Mouse (Mus musculus) urinary bladder, postnatal 4 days (tissue): ENCODE measurements around the gene Jmy.

Source experiments
- DNase-seq, 2 experiments: peaks; one replicate each; pipeline ENCODE4 v3.0.0; 2021 to 2022; ENCODE audit warnings: low spot score in 2 of 2

Gene Jmy

GRCm38 (mm10) chr13:93458616-93459015 is 41.0 kb downstream of the Jmy start:
- DNase-seq, result no peak

DNA sequence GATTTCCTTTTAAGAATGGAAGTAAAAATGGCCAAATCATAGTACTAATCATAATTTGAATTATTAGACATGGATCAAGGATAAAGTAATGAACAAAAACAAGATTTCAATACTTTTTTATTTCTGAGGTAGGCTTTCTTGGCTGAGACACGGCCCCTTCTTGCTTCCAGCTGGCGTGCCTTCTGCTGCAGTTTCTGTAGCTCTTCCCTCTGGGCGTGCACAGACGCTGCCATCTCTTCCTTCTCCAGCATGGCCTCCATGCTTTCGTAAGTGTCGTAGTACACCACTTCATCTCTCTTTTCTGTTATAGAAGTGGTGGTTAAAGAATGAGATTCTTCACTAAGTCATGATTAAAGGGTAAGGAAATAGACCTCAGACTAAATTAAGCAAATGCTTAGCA is 46.3 kb downstream of the Jmy start:
- DNase-seq, result no peak

DNA sequence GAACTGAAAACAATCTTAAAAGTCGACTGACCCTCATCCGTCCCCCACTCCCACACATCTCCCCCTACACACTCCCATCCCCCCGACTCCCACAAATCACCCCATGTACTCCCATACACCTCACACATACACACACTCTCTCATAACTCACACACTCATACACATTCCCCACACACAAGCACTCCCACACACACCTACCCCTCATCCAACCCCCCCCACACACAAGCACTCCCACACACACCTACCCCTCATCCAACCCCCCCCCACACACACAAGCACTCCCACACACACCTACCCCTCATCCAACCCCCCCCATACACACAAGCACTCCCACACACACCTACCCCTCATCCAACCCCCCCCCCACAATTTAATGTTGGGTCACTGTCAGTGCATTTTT is 59.4 kb downstream of the Jmy start:
- no peak for DNase-seq

DNA sequence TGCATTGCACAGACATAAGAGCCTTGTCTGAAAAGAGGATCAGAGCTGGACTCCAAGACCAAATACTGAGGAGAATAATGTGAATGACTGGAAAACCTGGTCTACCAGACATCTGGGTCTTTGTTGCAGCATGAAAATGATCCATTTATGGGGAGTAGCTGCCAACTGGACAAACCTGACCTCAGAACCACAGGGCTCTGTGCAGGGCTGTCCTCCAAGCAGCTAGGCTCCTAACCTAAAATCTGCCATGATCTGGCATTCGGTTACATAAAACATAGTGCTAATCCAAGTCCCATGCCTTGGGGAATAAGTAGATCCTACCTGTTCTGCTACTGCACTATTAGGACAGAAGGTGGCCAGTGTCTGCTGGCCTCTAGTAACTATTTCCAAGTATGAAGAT is 70.4 kb downstream of the Jmy start:
- no peak for DNase-seq

- DNase-seq, result no peak
Observed at GRCm38 (mm10) chr13:93427920-93428876, 71.4 kb downstream of the Jmy start.

- DNase-seq, result no peak
Observed at GRCm38 (mm10) chr13:93423224-93423623, 76.4 kb downstream of the Jmy start.

GRCm38 (mm10) chr13:93419779-93420178 is 79.8 kb downstream of the Jmy start:
- no peak for DNase-seq

- no peak for DNase-seq
Observed at GRCm38 (mm10) chr13:93418292-93418691, 81.3 kb downstream of the Jmy start.

DNA sequence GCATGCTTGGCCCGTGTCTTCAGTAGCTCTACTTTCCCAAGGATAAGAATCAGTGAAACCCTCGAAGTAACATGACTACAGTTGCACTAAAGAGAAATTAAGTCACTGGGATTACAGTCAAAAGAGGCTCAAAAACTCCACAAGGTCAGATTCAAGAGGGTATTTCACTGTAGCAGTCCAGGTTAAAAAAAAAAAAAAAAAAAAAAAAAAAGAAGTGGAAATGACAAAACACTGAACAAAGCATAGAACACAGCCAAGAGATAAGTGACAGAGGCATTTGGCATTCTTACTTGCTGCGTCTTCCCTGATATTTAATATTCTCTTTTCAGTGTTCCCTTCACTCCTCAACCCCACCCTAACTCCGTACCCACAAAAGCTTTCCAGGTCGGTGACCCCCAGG is 84.6 kb downstream of the Jmy start:
- no peak for DNase-seq

DNA sequence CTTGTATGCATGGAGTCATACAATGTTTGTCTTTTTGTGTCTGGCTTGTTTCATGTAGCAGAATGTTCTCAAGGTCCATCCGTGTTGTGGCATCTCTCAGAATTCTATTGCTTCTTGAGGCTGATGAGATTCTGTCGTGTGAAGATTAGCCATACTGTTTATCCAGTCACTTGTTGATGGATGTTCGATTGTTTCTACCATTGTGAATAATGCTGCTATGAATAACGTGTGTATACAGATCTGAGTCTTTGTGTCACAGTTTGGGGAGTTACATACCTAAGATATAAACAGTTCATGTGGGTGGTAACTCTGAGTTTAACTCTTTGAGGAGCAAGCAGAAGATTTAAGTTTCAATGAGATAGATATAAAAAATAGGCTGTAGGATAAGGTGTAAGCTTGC is 89.3 kb downstream of the Jmy start:
- DNase-seq, result no peak

- DNase-seq, result no peak
Observed at GRCm38 (mm10) chr13:93406855-93407254, 92.8 kb downstream of the Jmy start.

- DNase-seq, result no peak
Observed at GRCm38 (mm10) chr13:93401947-93402346, 97.7 kb downstream of the Jmy start.

DNA sequence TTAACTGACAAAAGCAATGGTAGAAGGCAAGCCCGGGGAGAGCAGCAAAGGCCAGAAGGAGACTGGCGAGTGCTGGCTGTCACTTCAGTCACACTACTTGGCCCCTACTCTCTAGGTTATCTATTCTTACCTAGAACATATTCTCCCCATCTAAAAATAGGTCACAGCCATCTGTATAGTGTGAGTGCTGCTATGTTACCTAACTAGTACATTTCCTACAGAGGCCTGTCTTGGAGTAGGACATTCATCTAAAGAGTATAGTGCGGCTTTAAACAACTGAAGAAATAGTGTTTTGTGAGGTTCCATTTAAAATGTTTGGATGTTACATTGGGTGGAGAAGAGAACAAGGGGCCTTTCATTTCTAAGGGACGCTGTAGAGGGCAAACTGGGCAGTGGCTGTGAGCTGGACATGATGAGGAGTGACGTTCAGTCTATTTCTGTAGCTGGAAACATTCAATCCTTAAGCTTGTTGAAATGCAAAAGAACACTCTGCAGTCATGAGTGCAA is 99.8 kb downstream of the Jmy start:
- DNase-seq, result no peak

GRCm38 (mm10) chr13:93389242-93389625 is 110.4 kb downstream of the Jmy start:
- DNase-seq, result no peak

GRCm38 (mm10) chr13:93388594-93389241 is 110.9 kb downstream of the Jmy start:
- DNase-seq, result no peak

DNA sequence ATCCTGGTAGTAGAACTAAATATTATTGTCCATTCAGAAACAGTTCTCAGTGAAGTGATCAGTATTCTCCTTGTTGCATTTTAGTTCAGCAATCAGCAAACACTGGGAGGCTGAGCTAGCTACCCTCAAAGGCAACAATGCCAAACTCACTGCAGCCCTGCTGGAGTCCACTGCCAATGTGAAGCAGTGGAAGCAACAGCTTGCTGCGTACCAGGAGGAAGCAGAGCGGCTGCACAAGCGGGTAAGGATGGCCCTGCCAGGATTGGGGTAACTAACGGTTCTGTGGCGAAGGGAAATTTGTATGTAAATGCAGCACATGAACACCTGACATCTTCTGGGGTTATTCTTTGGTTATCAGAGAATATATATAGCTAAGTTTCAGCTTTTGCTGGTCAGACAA is 112.2 kb downstream of the Jmy start:
- DNase-seq, result no peak

DNA sequence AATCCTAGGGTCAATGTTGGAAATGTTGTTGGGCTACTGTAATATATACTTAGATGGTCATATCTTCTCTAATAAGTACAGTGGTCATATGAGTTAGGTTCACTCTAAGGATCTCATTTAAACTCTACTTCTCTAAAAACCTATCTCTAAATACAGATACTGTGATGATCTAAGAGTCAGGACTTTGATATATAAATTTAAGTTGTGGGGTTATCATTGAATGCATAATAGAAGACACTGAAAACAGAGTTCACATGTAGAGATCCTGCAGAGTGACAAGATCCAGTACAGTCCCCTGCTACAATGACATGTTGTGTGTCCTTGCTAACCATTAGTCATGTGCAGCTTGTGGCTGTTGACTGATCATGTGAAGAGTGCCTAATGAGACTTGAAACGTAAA is 114.5 kb downstream of the Jmy start:
- DNase-seq, result no peak

GRCm38 (mm10) chr13:93384481-93384880 is 115.1 kb downstream of the Jmy start:
- no peak for DNase-seq

DNA sequence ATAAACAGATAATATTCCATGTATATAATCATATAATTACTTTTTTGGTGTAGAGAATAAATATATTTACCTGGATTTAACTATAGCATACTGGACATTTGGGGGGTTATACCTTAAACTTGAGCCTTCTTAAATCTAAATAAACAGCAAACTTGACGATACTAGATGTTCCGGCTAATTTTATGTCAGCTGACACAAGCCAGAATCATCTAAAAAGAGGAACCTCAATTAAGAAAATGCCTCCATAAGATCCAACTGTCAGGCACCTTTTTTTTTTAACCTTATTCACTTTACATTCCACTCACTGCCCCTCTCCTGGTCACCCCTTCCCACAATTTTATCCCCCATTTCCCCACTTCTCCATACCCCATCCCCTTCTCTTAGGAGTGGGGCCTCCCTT is 116.0 kb downstream of the Jmy start:
- DNase-seq, result no peak

DNA sequence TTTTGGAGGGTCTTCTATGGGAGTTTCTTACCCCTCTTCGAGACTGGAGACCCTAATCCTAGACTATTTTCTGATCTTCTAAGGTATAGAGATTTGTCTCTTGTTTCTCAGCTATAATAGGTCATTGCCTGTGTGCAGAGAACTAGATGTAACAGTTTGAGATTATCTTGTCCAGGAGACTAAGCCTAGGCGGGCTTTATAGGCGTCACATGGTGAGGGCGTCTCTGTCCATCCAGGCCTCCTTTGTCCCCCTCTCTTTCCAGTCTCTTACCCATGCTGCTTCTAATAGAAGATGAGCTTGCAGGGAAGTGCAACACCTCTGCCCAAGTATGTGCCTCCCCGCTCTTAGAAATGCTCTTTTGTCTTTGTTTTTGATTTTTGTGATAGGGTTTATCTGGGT is 116.5 kb downstream of the Jmy start:
- DNase-seq, result no peak

GRCm38 (mm10) chr13:93381301-93381700 is 118.3 kb downstream of the Jmy start:
- DNase-seq, result no peak

GRCm38 (mm10) chr13:93380399-93381063 is 119.1 kb downstream of the Jmy start:
- no peak for DNase-seq
